Mouse (Mus musculus): ENCODE data around the gene Lingo1. TPM values are rescaled to one million over a fixed set of nuclear protein-coding genes. Genes with fewer than 3 reads are reported as not detected.

Lingo1 gene
- polyA plus RNA-seq, 1 experiment from 2014 or later, result 1.0 TPM

DNA sequence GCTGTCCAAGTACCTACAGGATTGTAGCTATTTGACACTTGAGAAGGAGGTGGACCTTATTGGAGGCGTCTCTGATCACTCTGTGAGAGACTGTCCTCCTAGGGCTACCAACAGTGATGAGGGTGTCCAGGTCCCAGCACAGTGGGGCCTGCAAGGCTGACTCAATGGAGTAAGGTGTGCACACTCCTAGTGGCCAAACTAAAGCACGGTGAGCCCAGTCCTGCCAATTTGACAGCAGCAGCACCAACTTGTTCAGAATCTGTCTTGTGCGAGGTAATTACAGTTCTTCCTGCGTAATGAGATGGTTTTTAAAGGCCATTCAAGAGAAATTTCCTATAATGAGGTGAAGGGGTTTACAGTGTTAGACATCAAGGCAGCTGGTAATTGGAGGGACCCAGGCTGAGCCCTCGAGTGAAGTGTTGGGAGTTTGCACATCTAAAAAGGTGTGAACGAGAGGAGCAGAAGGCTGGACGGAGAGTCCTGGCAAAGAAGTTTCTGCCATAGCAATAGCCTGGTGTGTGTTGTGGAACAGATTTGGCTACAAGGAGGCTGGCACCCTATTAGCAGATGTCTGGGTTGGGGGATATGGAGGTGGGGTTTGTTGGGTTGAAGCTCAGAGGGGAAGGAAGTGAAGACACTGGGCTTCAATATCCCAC is 97.4 kb downstream of the Lingo1 start:
- 75% methylated on average over 7 of the region's 7 CpGs for WGBS
- no peaks in the 10 kb centered on the region for H3K9me3 ChIP-seq (ENCODE audit: control insufficient read depth, low read length)
- H3K27ac ChIP-seq (ENCODE audit: low read length), result no peak overlapping the region
- no peaks in the 10 kb centered on the region for H3K4me1 ChIP-seq (ENCODE audit: control insufficient read depth, insufficient read depth, low read length)
- no peaks in the 10 kb centered on the region for H3K36me3 ChIP-seq (ENCODE audit: control insufficient read depth, insufficient read depth, low read length)
- no peak overlapping the region for H3K9ac ChIP-seq (ENCODE audit: low read depth, low read length)
- H3K4me2 ChIP-seq (ENCODE audit: low read depth, low read length), result no peak overlapping the region
- ATAC-seq, result no peak
- H3K4me3 ChIP-seq (ENCODE audit: low read length), result no peak overlapping the region
- no peaks in the 10 kb centered on the region for H3K27me3 ChIP-seq (replicated peaks; ENCODE audit: control insufficient read depth, insufficient read depth, low read length)

DNA sequence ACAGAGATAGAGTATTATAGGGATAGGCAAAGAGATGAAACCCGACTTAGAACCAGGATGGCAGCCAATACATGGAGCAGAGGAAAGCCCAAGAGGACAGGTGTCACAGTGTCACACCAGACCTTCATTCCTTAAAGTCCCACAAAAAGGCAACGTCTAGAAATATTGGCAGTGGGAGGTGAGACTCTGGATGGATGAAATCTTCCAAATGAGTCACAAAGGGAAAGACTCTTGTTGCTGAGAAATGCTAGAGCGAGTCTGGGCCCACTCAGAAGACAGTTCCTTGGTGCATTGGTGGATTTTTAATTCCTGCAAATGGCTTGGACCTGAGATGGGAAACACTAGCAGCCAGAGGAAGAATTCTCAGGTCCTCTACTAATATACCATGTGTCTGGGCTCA is 102.2 kb downstream of the Lingo1 start:
- Histone ChIP-seq H3K9ac (ENCODE audit: low read depth, low read length) (no peak overlapping the region), H3K9me3 (ENCODE audit: control insufficient read depth, low read length) (no peaks in the 10 kb centered on the region), H3K4me1 (ENCODE audit: control insufficient read depth, insufficient read depth, low read length) (no peaks in the 10 kb centered on the region), H3K4me2 (ENCODE audit: low read depth, low read length) (no peak overlapping the region), H3K4me3 (ENCODE audit: low read length) (no peak overlapping the region), H3K27ac (ENCODE audit: low read length) (no peak overlapping the region), H3K36me3 (ENCODE audit: control insufficient read depth, insufficient read depth, low read length) (no peaks in the 10 kb centered on the region), H3K27me3 (replicated peaks; ENCODE audit: control insufficient read depth, insufficient read depth, low read length) (no peaks in the 10 kb centered on the region)
- no peak for ATAC-seq
- 79% methylated on average over 3 of the region's 3 CpGs for WGBS

DNA sequence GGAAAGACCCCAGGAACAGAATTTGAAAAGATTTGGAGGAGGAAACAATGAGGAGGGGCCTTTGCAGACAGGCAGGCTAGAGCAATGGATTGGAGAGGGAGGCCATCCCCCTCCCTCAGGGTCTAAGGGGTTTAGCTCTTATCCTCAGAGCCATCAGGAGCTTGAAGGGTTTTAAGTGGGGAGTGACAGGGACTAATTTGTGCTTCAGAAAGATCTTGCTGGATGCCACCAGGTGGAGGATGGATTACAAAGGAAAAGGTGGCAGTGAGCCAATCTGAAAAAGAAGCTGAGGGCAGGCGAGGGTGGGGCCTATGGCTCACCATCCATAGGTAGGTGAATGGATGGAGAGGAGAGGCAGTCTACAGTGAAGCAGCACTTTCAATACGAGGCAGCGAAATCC is 105.0 kb downstream of the Lingo1 start:
- Histone ChIP-seq H3K27me3 (replicated peaks; ENCODE audit: control insufficient read depth, insufficient read depth, low read length) (no peaks in the 10 kb centered on the region), H3K4me2 (ENCODE audit: low read depth, low read length) (no peak overlapping the region), H3K36me3 (ENCODE audit: control insufficient read depth, insufficient read depth, low read length) (no peaks in the 10 kb centered on the region), H3K4me1 (ENCODE audit: control insufficient read depth, insufficient read depth, low read length) (peaks cover 9% of the 10 kb centered on the region), H3K4me3 (ENCODE audit: low read length) (no peak overlapping the region), H3K9me3 (ENCODE audit: control insufficient read depth, low read length) (no peaks in the 10 kb centered on the region), H3K27ac (ENCODE audit: low read length) (no peak overlapping the region), H3K9ac (ENCODE audit: low read depth, low read length) (no peak overlapping the region)
- ATAC-seq, result no peak
- 76% methylated on average over 3 of the region's 3 CpGs for WGBS

DNA sequence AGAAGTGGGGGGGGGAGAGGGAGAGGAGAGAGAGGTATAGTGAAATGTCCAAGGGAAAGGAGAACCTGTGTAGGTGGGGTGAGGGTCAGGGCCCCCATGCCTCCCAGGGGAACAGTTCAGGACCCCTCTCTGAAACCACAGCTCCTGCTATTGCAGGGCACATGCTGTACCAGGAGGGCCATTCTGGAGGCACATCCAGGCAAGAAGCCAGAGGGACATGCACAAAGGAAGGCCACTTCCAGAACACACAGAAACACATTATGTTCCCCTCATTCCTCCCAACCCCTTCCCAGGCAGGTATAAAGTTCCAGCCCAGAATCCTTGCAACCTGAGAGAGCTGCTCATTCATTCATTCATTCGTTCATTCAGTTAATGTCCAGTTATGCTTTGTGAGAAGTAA is 105.6 kb downstream of the Lingo1 start:
- peaks cover 9% of the 10 kb centered on the region for H3K4me1 ChIP-seq (ENCODE audit: control insufficient read depth, insufficient read depth, low read length)
- no peaks in the 10 kb centered on the region for H3K27me3 ChIP-seq (replicated peaks; ENCODE audit: control insufficient read depth, insufficient read depth, low read length)
- no peak overlapping the region for H3K9ac ChIP-seq (ENCODE audit: low read depth, low read length)
- no peaks in the 10 kb centered on the region for H3K36me3 ChIP-seq (ENCODE audit: control insufficient read depth, insufficient read depth, low read length)
- H3K4me2 ChIP-seq (ENCODE audit: low read depth, low read length), result no peak overlapping the region
- no peak overlapping the region for H3K27ac ChIP-seq (ENCODE audit: low read length)
- ATAC-seq, result no peak
- 70% methylated on average over 1 of the region's 1 CpGs for WGBS
- H3K9me3 ChIP-seq (ENCODE audit: control insufficient read depth, low read length), result no peaks in the 10 kb centered on the region
- H3K4me3 ChIP-seq (ENCODE audit: low read length), result no peak overlapping the region

DNA sequence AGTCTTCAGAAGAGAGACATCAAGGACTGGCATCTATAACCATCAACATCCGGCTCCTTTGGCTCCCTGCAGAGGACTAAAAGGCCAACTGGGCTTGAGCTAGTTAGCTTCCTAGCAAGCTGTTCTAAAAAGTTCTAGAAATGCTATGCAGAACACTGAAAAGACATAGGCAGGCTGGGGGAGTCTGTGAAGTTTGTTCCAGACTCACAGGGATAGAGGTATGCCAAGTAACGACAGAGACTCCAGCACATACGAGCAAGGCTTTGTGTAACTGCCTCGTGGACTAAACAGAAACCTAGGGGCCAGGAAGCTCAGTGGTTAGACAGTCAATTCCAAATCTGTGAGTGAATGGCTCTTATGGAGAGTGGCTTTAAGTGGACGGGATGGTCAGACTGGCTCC is 108.8 kb downstream of the Lingo1 start:
- no peak overlapping the region for H3K27ac ChIP-seq (ENCODE audit: low read length)
- H3K27me3 ChIP-seq (replicated peaks; ENCODE audit: control insufficient read depth, insufficient read depth, low read length), result no peaks in the 10 kb centered on the region
- no peaks in the 10 kb centered on the region for H3K36me3 ChIP-seq (ENCODE audit: control insufficient read depth, insufficient read depth, low read length)
- 82% methylated on average over 5 of the region's 5 CpGs for WGBS
- no peaks in the 10 kb centered on the region for H3K9me3 ChIP-seq (ENCODE audit: control insufficient read depth, low read length)
- H3K4me1 ChIP-seq (ENCODE audit: control insufficient read depth, insufficient read depth, low read length), result peaks cover 9% of the 10 kb centered on the region
- no peak for ATAC-seq
- H3K4me2 ChIP-seq (ENCODE audit: low read depth, low read length), result no peak overlapping the region
- H3K4me3 ChIP-seq (ENCODE audit: low read length), result no peak overlapping the region
- H3K9ac ChIP-seq (ENCODE audit: low read depth, low read length), result no peak overlapping the region

DNA sequence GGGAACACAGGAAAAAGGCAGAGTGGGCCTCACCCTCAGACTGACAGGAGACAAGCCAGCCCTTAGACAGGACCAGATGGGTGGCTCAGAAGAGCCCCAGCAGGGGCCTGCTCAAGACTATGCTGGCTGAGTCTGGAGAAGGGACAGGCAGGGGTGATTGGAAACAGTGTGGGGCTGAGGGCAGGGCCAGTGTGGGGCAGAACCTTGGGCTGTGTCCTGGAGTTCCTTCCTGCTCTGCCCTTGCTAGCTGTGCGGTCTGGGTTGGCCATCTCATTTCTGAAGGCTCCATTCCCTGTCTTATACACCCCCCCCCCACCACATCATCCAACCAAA is 109.2 kb downstream of the Lingo1 start:
- Histone ChIP-seq H3K36me3 (ENCODE audit: control insufficient read depth, insufficient read depth, low read length) (no peaks in the 10 kb centered on the region), H3K27ac (ENCODE audit: low read length) (peak overlapping the region; percentile 37; the same call in 1 of the 2 replicates), H3K9me3 (ENCODE audit: control insufficient read depth, low read length) (no peaks in the 10 kb centered on the region), H3K9ac (ENCODE audit: low read depth, low read length) (0 out of 2 replicates have a peak overlapping the region, but pooled peaks have one; percentile 26), H3K4me2 (ENCODE audit: low read depth, low read length) (no peak overlapping the region), H3K27me3 (replicated peaks; ENCODE audit: control insufficient read depth, insufficient read depth, low read length) (no peaks in the 10 kb centered on the region), H3K4me1 (ENCODE audit: control insufficient read depth, insufficient read depth, low read length) (peaks cover 9% of the 10 kb centered on the region), H3K4me3 (ENCODE audit: low read length) (no peak overlapping the region)
- ATAC-seq, result peak; percentile 40
- 77% methylated on average over 1 of the region's 1 CpGs for WGBS

DNA sequence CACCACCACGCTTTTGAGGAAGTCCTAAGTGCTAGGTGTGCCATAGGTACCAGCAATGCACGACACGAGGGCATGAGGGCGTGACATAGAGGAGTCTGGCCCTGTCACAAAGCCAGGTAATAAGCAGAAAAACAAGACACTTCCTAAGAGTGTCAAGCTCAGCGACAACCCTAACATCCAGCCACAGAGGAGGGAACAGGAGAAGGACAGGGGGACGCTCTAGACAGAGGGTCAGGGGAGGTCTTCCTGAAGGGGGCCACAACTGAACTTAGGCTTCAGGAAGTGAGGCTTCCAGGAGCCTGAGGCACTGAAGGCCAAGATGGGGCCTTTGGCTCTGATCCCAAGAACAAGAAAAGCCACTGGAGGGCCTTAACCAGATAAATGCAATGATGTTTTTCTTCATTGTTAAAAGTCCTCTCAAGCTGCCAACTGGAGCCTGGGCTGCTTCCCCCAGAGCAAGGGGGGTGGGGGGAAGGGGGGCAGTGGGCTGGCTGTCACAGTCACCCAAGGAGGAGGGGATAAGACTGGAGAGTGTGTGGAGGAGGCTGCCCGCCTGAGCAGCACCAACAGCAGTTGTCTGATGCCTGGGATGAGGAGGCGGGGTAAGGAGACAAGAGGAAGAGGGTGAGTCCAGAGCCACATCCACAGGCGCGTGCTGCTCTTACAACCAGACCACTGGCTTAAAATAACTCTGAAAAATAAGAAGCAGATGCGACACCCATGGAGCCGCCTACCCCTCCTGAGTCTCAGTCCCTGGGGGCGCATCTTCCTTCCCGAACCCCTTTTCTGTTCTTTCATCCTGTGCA is 109.7 kb downstream of the Lingo1 start:
- no peak overlapping the region for H3K4me3 ChIP-seq (ENCODE audit: low read length)
- H3K27ac ChIP-seq (ENCODE audit: low read length), result peak overlapping the region; percentile 37; the same call in 1 of the 2 replicates
- H3K4me2 ChIP-seq (ENCODE audit: low read depth, low read length), result no peak overlapping the region
- peaks cover 9% of the 10 kb centered on the region for H3K4me1 ChIP-seq (ENCODE audit: control insufficient read depth, insufficient read depth, low read length)
- H3K36me3 ChIP-seq (ENCODE audit: control insufficient read depth, insufficient read depth, low read length), result no peaks in the 10 kb centered on the region
- H3K9me3 ChIP-seq (ENCODE audit: control insufficient read depth, low read length), result no peaks in the 10 kb centered on the region
- WGBS, result 52% methylated on average over 14 of the region's 14 CpGs
- peak; percentile 75 for ATAC-seq
- H3K27me3 ChIP-seq (replicated peaks; ENCODE audit: control insufficient read depth, insufficient read depth, low read length), result no peaks in the 10 kb centered on the region
- no peak overlapping the region for H3K9ac ChIP-seq (ENCODE audit: low read depth, low read length)

DNA sequence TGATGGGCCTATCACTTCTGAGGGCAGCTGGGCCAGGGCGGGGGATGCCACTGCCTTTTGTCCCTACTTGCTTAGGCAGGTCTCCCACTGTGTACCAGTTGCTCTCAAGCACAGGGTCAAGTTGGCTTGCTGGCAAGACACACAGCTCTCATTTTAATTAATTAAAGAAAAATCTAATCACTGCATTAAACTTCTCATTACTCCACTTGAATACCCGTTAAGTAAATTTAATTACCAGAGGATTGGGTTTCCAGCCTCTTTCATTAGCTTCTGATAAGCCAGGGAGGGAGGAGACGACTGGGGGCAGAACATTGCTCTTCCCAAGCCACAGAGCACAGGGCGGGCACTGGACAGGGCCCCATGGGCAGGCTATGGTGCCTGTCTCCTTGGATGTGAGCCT is 113.4 kb downstream of the Lingo1 start:
- no peak for ATAC-seq
- Histone ChIP-seq H3K9ac (ENCODE audit: low read depth, low read length) (no peak overlapping the region), H3K4me1 (ENCODE audit: control insufficient read depth, insufficient read depth, low read length) (peaks cover 9% of the 10 kb centered on the region), H3K27me3 (replicated peaks; ENCODE audit: control insufficient read depth, insufficient read depth, low read length) (no peaks in the 10 kb centered on the region; the same call in 1 of the 2 replicates), H3K36me3 (ENCODE audit: control insufficient read depth, insufficient read depth, low read length) (no peaks in the 10 kb centered on the region), H3K4me3 (ENCODE audit: low read length) (no peak overlapping the region), H3K4me2 (ENCODE audit: low read depth, low read length) (no peak overlapping the region), H3K27ac (ENCODE audit: low read length) (no peak overlapping the region), H3K9me3 (ENCODE audit: control insufficient read depth, low read length) (no peaks in the 10 kb centered on the region)
- WGBS, result 53% methylated on average over 4 of the region's 4 CpGs

DNA sequence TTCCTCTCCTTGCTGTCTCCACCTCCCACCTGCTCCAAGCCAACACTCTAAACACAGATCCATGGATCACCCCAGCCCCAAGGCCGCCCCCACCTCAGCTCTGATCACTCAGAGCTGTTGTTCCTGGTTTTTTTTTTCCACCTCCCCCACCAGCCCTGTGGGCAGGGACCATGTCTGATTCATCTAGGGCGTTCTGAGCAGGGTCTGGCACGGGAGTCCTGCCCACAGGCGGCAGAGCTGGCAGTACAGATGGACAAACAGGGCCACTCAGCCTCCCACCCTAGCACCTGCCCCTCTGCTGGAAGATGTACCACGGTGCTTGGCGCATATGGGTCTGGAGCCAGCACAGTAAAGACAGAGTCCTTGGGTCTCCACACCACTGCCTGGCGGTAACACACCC is 114.3 kb downstream of the Lingo1 start:
- no peaks in the 10 kb centered on the region for H3K36me3 ChIP-seq (ENCODE audit: control insufficient read depth, insufficient read depth, low read length)
- H3K27me3 ChIP-seq (replicated peaks; ENCODE audit: control insufficient read depth, insufficient read depth, low read length), result no peaks in the 10 kb centered on the region; the same call in 1 of the 2 replicates
- H3K9ac ChIP-seq (ENCODE audit: low read depth, low read length), result no peak overlapping the region
- no peaks in the 10 kb centered on the region for H3K9me3 ChIP-seq (ENCODE audit: control insufficient read depth, low read length)
- H3K4me3 ChIP-seq (ENCODE audit: low read length), result no peak overlapping the region
- peaks cover 6% of the 10 kb centered on the region for H3K4me1 ChIP-seq (ENCODE audit: control insufficient read depth, insufficient read depth, low read length)
- no peak overlapping the region for H3K27ac ChIP-seq (ENCODE audit: low read length)
- no peak for ATAC-seq
- no peak overlapping the region for H3K4me2 ChIP-seq (ENCODE audit: low read depth, low read length)
- WGBS, result 77% methylated on average over 7 of the region's 7 CpGs

Data from intestine, embryonic 16.5 days (tissue).